Comparison of ENCODE assay signal across 17 mouse cellular contexts in the genomic region with DNA sequence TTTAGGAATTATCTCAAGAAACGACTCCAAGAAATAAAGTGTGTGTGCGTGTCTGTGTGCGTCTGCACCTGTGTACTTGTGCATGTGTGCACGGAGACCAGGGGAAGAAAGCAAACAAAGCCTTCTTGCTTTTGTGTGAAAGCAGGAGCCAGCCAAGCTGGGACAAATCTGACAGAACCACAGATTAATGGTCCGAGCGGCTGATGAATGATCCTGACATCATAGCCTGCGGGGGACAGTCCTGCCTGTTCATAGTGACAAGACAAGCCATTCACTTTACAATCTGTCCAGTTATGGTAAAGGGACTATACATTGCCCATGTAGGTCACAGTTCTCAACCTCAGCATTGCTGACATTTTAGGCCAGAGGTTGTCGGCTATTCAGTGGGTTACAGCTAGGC. TPM values are rescaled to one million over a fixed set of nuclear protein-coding genes. Genes with fewer than 3 reads are reported as not detected.
DNase-seq lines count a peak whose midpoint lies in the region; ATAC-seq and TF ChIP-seq lines count a peak whose summit lies in the region.
"Had no signal": no experiment of that assay in that cellular context is flagged by ENCODE, and none has a peak within 500 bp of the region (broad histone marks: within the 10 kb centered on the region; RNA-seq: fewer than 3 reads in every experiment).

No protein-coding gene starts in this region.

- H3K9ac ChIP-seq in heart, embryonic 13.5 days, result peak overlapping the region; percentile 11; the same call in 1 of the 2 replicates
- H3K9ac ChIP-seq in hindbrain, embryonic 14.5 days, result no peak overlapping the region
- H3K9ac ChIP-seq: forebrain, embryonic 15.5 days had no signal

- TF ChIP-seq CTCF in spleen, adult 2 months (IDR thresholded peaks at IDR 0.05; ENCODE audit: extremely low read depth, insufficient read depth, insufficient read length, insufficient replicate concordance), result no peak

- no peak overlapping the region for H3K4me3 ChIP-seq in heart, embryonic 13.5 days
- no peak overlapping the region for H3K4me3 ChIP-seq in spleen, adult 2 months (ENCODE audit: extremely low read depth, insufficient read depth, insufficient read length)
- no peak overlapping the region for H3K4me3 ChIP-seq in hindbrain, embryonic 14.5 days (replicated peaks; ENCODE audit: low read length)
- H3K4me3 ChIP-seq: forebrain, embryonic 15.5 days; myocyte had no signal

- ATAC-seq in heart, embryonic 13.5 days (ENCODE audit: extremely low read depth, insufficient number of reproducible peaks, low FRiP score, low TSS enrichment), result no peak
- no peak for ATAC-seq in hindbrain, embryonic 14.5 days (ENCODE audit: low FRiP score)
- ATAC-seq: CD4-positive, CD25-positive, alpha-beta regulatory T cell, adult 4 months; forebrain, embryonic 15.5 days; intestine, embryonic 16.5 days had no signal

- H3K4me2 ChIP-seq in heart, embryonic 13.5 days, result no peak overlapping the region
- H3K4me2 ChIP-seq in hindbrain, embryonic 14.5 days (replicated peaks), result no peak overlapping the region
- H3K4me2 ChIP-seq: forebrain, embryonic 15.5 days had no signal

- 76% methylated on average over 8 of the region's 8 CpGs for WGBS in heart, embryonic 13.5 days
- 86% methylated on average over 8 of the region's 8 CpGs for WGBS in spleen, adult 2 months
- WGBS in hindbrain, embryonic 14.5 days, result 48% methylated on average over 8 of the region's 8 CpGs

- no peaks in the 10 kb centered on the region for H3K9me3 ChIP-seq in heart, embryonic 13.5 days
- H3K9me3 ChIP-seq in hindbrain, embryonic 14.5 days (ENCODE audit: control insufficient read depth, low read length), result no peaks in the 10 kb centered on the region
- H3K9me3 ChIP-seq: forebrain, embryonic 15.5 days had no signal

- peaks cover 73% of the 10 kb centered on the region for H3K4me1 ChIP-seq in heart, embryonic 13.5 days
- peaks cover 53% of the 10 kb centered on the region; the same call in 1 of the 2 replicates for H3K4me1 ChIP-seq in spleen, adult 2 months (ENCODE audit: control insufficient read depth, insufficient read depth, insufficient read length)
- peaks cover 9% of the 10 kb centered on the region; the same call in 1 of the 2 replicates for H3K4me1 ChIP-seq in hindbrain, embryonic 14.5 days (replicated peaks; ENCODE audit: control insufficient read depth, insufficient read depth, low read length)

- H3K27me3 ChIP-seq in heart, embryonic 13.5 days (replicated peaks), result no peaks in the 10 kb centered on the region
- no peaks in the 10 kb centered on the region for H3K27me3 ChIP-seq in spleen, adult 2 months (ENCODE audit: control insufficient read depth, insufficient read depth, low read length)
- H3K27me3 ChIP-seq in hindbrain, embryonic 14.5 days (ENCODE audit: control insufficient read depth, insufficient read depth, low read length), result no peaks in the 10 kb centered on the region
- H3K27me3 ChIP-seq: forebrain, embryonic 15.5 days had no signal

- DNase-seq in heart, adult 11 months, result no peak
- no peak for DNase-seq in spleen, adult 2 months (ENCODE audit: low read depth in 1 of 2, low spot score in 2 of 2)
- DNase-seq in spleen, postnatal 4 days (ENCODE audit: low spot score in 2 of 2), result no peak
- DNase-seq in hindbrain, embryonic 14.5 days (ENCODE audit: low spot score), result peak; percentile 46
- DNase-seq in testis, postnatal 10 days (ENCODE audit: low spot score), result peak; percentile 39
- DNase-seq in layer of hippocampus, adult 11-12 months (ENCODE audit: low spot score), result no peak
- DNase-seq: cerebellum, adult 18-20 months; heart, postnatal 10 days; lung, postnatal 10 days; right cerebral cortex, adult 18-20 months; thymus, postnatal 4 days had no signal

- H3K27ac ChIP-seq in heart, embryonic 13.5 days (replicated peaks), result no peak overlapping the region; the same call in 1 of the 2 replicates
- peak overlapping the region; percentile 22; the same call in 1 of the 2 replicates for H3K27ac ChIP-seq in spleen, adult 2 months (ENCODE audit: insufficient read depth, low read length)
- H3K27ac ChIP-seq in hindbrain, embryonic 14.5 days, result no peak overlapping the region
- H3K27ac ChIP-seq: forebrain, embryonic 15.5 days had no signal

- no peak for TF ChIP-seq POLR2A in spleen, adult 2 months (IDR thresholded peaks at IDR 0.05; ENCODE audit: low read depth, low read length)

- peaks cover 13% of the 10 kb centered on the region for H3K36me3 ChIP-seq in heart, embryonic 13.5 days
- H3K36me3 ChIP-seq in spleen, adult 2 months (ENCODE audit: control insufficient read depth, insufficient read depth, low read length), result no peaks in the 10 kb centered on the region
- no peaks in the 10 kb centered on the region for H3K36me3 ChIP-seq in hindbrain, embryonic 14.5 days (replicated peaks; ENCODE audit: control insufficient read depth, insufficient read depth)
- H3K36me3 ChIP-seq: forebrain, embryonic 15.5 days had no signal

RNA-seq across cellular contexts. Expression of a gene that starts 28.3 kb away (rescaled TPM):
- polyA plus RNA-seq in heart, embryonic 13.5 days (2015; fragmentation: Nextera tagmentation; extraction: Ambion mirVana), result not detected in 2 replicates
- polyA plus RNA-seq in spleen, adult 2 months (2012; rRNA removed), result 0.11 and 0.14 TPM in 2 replicates
- polyA plus RNA-seq in hindbrain, embryonic 14.5 days (2014; fragmentation: Nextera tagmentation; extraction: Ambion mirVana), result 0.38 and 1.0 TPM in 2 replicates
- polyA plus RNA-seq: intestine, embryonic 16.5 days; limb, embryonic 11.5 days had no signal

RNA-seq across cellular contexts. Expression of a gene that starts 31.5 kb away (rescaled TPM):
- polyA plus RNA-seq in heart, embryonic 13.5 days (2015; fragmentation: Nextera tagmentation; extraction: Ambion mirVana), result 10.7 and 11.9 TPM in 2 replicates
- 55.8 and 61.8 TPM in 2 replicates for polyA plus RNA-seq in spleen, adult 2 months (2012; rRNA removed)
- polyA plus RNA-seq in hindbrain, embryonic 14.5 days (2014; fragmentation: Nextera tagmentation; extraction: Ambion mirVana), result 4.4 and 4.6 TPM in 2 replicates

RNA-seq across cellular contexts. Expression of a gene that starts 38.6 kb away (rescaled TPM):
- 10.3 and 11.8 TPM in 2 replicates for polyA plus RNA-seq in heart, embryonic 13.5 days (2015; fragmentation: Nextera tagmentation; extraction: Ambion mirVana)
- 4.3 and 6.4 TPM in 2 replicates for polyA plus RNA-seq in spleen, adult 2 months (2012; rRNA removed)
- polyA plus RNA-seq in hindbrain, embryonic 14.5 days (2014; fragmentation: Nextera tagmentation; extraction: Ambion mirVana), result 1.9 and 2.2 TPM in 2 replicates

Comparison
In these comparisons a context has a peak if more than half of its experiments do, and no peak if none do; other contexts are left out.
1. DNase-seq: peak in hindbrain, embryonic 14.5 days (single experiment) and testis, postnatal 10 days (single experiment); none in heart, adult 11 months (single experiment), spleen, adult 2 months (0 of 2), spleen, postnatal 4 days (0 of 2) and layer of hippocampus, adult 11-12 months (single experiment).